Mouse (Mus musculus) layer of hippocampus, adult 11-12 months (tissue): Measurements from ENCODE around the gene Igfbp2.

Source experiments
- DNase-seq: peaks from one replicate; pipeline ENCODE4 v3.0.0; 2022; ENCODE audit warnings: low spot score

Igfbp2 gene

GRCm38 (mm10) chr1:72815184-72815583 is 9.1 kb upstream of the Igfbp2 start:
- DNase-seq = no peak

GRCm38 (mm10) chr1:72815616-72816015 is 8.7 kb upstream of the Igfbp2 start:
- no peak for DNase-seq

- DNase-seq = no peak
Measured at GRCm38 (mm10) chr1:72819995-72820394, 4.3 kb upstream of the Igfbp2 start.

- no peak for DNase-seq
Measured at GRCm38 (mm10) chr1:72822893-72823292, 1.4 kb upstream of the Igfbp2 start.

- DNase-seq = peak; percentile 4
Measured at GRCm38 (mm10) chr1:72824707-72825101, 401 bp downstream of the Igfbp2 start.

GRCm38 (mm10) chr1:72825286-72825685 is 983 bp downstream of the Igfbp2 start:
- no peak for DNase-seq

GRCm38 (mm10) chr1:72825921-72826320 is 1.6 kb downstream of the Igfbp2 start:
- DNase-seq = no peak

GRCm38 (mm10) chr1:72826446-72826845 is 2.1 kb downstream of the Igfbp2 start:
- DNase-seq = no peak

- no peak for DNase-seq
Measured at GRCm38 (mm10) chr1:72826931-72827330, 2.6 kb downstream of the Igfbp2 start.

- DNase-seq = no peak
Measured at GRCm38 (mm10) chr1:72827411-72828315, 3.4 kb downstream of the Igfbp2 start.

GRCm38 (mm10) chr1:72828843-72829242 is 4.5 kb downstream of the Igfbp2 start:
- DNase-seq = no peak

GRCm38 (mm10) chr1:72830485-72830884 is 6.2 kb downstream of the Igfbp2 start:
- no peak for DNase-seq

- no peak for DNase-seq
Measured at GRCm38 (mm10) chr1:72832715-72833153, 8.4 kb downstream of the Igfbp2 start.

GRCm38 (mm10) chr1:72833563-72833962 is 9.3 kb downstream of the Igfbp2 start:
- no peak for DNase-seq

GRCm38 (mm10) chr1:72839356-72839755 is 15.1 kb downstream of the Igfbp2 start:
- DNase-seq = no peak

GRCm38 (mm10) chr1:72839791-72840190 is 15.5 kb downstream of the Igfbp2 start:
- DNase-seq = no peak

GRCm38 (mm10) chr1:72842666-72843459 is 18.6 kb downstream of the Igfbp2 start:
- DNase-seq = no peak

- no peak for DNase-seq
Measured at GRCm38 (mm10) chr1:72844675-72845074, 20.4 kb downstream of the Igfbp2 start.

- DNase-seq = no peak
Measured at GRCm38 (mm10) chr1:72847849-72848380, 23.6 kb downstream of the Igfbp2 start.

- no peak for DNase-seq
Measured at GRCm38 (mm10) chr1:72849037-72849436, 24.7 kb downstream of the Igfbp2 start.

- no peak for DNase-seq
Measured at GRCm38 (mm10) chr1:72853759-72854158, 29.5 kb downstream of the Igfbp2 start.

GRCm38 (mm10) chr1:72854337-72855237 is 30.3 kb downstream of the Igfbp2 start:
- no peak for DNase-seq
